Mouse (Mus musculus): ENCODE results near the gene Wdr74.
"Not testable (repeated sequence)": the region's sequence is repeated elsewhere in the genome, so short reads cannot be mapped to it uniquely, and the experiment has no call there.

Wdr74 gene

DNA sequence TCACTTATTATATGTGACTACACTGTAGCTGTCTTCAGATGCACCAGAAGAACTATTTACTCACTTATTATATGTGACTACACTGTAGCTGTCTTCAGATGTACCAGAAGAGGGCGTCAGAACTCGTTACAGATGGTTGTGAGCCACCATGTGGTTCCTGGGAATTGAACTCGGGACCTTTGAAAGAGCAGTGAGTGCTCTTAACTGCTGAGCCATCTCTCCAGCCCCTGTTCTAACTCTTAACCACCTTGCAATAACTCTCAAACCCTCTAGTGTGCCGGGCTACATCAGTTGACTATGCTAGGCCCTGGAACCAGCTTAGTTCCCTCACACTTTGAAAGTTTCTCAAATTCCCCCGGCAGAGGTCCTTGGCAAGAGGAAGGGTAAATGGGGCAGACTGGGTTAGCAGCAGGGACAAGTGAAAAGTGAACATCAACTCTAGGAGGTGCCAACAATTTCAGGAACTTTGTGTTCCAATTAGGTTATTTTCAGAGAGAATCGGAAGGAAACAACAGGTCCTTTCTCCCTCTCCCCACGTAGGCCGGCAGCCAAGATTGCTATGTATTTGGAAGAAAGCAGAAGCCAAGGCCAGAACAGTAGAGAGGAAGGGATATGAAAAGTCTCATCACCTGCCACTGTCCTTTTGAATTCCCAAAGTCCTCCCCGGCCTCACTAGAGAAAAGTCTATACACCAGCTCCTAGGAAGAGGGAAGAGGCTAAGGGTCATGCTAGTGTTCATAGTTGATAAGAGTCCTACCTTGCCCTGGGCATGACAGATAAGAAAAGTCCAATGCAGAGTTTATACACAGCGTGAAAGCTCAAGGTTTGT, 20.8 kb upstream of the Wdr74 start:
- intact Hi-C loops (cut with DNase I): loop anchor here (10.0 kb wide), 1 partner anchor 400 kb away; no protein-coding TSS in a partner anchor

DNA sequence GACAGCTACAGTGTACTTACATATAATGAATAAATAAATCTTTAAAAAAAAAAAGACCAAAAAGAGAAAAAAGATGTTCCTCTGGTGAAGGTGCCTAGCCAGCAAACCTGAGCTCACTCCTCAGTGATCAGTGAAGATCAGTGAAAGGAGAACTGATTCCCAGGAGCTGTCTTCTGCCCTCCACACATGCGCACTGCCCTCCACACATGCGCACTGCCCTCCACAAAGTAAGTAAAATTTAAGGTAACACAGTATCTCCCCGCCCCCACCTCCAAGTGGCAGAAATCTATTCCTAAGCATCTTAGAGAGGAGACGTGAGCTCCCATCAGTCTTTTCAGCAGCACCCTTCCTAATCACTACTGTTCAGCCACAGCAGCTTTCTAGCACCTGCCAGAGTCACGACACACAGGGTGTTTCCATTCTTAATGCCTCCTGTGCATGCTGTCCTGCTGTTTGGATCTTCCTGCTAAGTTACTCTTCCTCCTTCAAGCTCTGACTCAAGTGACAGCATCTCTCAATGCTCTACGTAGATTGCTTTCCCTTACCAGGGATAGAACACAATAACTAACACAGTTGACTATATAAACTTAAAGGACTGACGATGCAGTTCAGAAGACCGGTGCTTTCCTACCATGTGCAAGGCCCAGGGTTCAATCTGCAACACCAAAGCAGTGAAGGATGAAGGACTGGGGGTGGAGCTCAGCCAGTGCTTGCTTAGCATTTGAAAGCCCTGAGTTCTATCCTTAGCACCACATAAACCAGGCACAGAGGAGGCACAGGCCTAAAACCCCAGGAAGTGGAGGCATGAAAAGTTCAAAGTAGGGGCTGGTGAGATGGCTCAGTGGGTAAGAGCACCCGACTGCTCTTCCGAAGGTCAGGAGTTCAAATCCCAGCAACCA, 19.5 kb upstream of the Wdr74 start:
- intact Hi-C loops (cut with DNase I): loop anchor here (10.0 kb wide), 1 partner anchor 399 kb away; no protein-coding TSS in a partner anchor

DNA sequence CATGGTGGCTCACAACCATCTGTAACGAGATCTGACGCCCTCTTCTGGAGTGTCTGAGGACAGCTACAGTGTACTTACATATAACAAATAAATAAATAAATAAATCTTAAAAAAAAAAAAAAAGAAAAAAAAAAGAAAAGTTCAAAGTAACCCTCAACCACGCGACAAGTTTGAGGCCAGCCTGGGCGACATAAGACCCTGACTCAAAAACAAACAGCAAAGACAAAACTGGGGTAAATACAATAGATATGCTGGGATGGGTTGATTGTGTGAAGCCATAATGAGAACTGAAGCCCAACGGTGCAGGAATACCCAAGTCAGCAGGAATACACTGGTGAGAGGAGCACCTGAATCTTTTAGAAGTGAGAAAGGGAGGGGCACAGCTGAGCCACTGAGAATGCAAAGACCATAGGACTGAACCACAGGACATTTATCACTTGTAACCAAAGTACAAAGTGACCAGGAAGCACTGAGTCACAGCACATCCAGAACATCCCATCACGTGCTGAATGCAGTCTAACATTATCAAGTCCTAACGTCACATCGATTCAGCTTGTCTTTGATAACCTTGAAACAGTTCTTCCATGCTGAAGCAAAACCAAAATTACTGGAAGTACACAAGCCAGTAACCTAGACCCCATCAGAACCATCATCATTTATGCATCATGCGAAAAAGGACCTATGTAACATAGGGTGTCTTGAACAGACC, 18.7 kb upstream of the Wdr74 start:
- intact Hi-C loops (cut with DNase I): loop anchor here (10.0 kb wide), 1 partner anchor 398 kb away; no protein-coding TSS in a partner anchor

DNA sequence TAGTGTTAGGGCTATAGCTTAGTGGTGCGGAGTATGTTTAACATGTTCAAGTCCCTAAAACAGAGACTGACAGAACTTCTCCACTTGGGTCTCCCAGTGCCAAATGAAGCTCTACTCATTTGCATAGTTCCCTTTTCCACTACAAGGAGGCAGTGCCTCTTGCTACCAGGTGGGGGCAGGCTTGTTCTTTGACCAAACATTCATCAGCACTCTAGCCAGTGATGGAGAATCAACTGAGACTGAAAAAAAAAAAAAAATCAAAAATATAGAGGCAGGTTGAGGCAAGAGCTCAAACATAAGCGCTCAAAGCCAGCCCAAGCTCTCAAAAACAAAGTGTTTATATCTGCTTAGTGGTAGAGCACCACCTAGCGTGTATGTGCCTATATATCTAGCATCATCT, 17.3 kb upstream of the Wdr74 start:
- intact Hi-C loops (cut with DNase I): loop anchor here (10.0 kb wide), 1 partner anchor 396 kb away; no protein-coding TSS in a partner anchor

DNA sequence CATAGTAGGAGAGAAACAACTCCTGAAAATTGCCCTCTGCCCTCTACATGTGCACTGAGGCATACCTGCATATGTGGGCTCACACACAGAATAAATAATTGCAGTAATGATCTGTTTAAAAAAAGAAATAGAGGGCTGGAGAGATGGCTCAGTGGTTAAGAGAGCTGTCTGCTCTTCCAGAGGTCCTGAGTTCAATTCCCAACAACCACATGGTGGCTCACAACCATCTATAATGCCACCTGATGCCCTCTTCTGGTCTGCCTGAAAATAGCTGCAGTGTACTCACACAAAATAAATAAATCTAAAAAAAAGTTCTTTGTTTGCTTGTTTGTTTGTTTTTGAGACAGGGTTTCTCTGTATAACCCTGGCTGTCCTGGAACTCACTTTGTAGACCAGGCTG, 16.6 kb upstream of the Wdr74 start:
- intact Hi-C loops (cut with DNase I): loop anchor here (10.0 kb wide), 1 partner anchor 396 kb away; no protein-coding TSS in a partner anchor

DNA sequence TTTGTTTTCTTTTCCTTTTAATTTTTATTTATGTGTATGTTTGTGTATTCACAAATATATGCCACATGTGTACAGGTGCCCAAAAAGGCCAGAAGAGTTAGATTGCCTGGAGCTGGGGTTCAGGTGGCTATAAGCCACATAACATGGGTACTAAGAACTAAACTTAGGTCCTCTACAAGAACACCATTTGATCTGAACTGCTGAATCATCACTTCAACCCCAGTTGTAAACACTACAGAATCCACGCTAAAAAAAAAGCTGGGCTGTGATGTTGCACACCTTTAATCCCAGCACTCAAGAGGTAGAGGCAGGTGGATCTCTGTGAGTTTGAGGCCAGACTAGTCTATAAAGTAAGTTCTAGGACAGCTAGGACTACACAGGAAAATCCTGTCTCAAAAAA, 14.2 kb upstream of the Wdr74 start:
- intact Hi-C loops (cut with DNase I): no loop called here

DNA sequence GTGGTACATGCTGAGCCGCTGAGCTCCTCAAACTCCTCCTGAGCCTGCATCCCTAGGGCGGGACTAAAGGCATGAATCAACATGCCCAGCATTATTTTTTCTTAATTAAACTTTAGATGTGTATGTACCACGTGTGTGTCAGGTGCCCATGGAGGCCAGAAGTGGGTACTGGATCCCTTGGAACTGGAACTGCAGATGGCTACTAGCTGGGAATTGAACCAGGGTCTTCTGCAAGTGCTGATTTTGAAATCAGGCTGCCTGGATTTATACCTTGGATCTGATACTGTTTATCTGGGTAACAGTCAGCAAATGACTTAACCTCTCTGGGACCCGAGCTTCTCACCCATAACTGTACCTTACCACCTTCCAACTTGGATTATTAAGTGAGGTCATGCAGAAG, 13.6 kb upstream of the Wdr74 start:
- intact Hi-C loops (cut with DNase I): no loop called here

DNA sequence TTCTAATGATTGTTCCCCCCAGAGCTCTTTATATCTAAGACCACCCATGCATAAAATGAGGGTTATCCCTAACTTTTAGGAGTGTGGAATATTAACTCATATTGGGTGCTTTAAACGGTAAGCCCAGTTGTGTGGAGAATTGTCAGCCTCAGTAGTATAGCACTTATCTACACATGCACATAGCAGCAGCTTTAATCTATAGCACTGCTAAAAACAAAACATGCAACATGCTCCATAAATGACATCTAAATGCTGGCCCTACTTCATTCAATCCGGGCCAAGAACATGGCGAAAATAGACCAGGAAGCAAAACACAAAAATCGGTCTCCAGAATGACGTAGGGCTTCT, 13.1 kb upstream of the Wdr74 start:
- intact Hi-C loops (cut with DNase I): no loop called here

DNA sequence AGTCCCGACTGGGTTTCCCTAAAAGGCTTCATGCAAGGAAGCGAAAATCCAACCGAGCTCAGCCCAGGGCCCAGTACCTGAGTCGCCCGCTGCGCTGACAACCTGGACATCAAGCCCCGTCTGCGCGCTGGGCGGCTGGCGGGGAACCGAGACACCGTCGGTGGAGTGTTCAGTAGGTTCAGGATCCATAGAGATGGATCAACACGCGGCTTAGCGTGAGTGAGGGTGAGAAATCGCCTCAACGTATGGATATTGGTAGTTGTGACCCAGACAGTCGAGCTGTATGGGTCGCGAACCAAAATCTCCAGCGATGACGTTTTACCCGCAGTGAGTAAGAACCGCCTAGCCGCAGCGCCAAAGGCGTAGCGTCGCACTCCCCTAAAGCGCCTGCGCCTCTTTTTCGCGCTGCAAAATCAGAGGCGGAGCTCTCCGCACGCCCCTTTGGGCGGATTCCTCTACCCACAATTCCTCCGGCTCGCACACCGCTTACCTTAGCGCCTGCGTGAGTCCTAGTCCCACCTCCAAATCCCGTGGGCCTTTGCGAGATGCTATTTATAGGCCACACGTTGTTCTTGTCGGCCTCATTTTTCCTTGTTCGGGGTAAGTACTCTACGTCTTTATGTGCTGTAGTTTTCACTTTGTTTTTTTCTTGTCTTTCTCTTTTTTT, 12.6 kb upstream of the Wdr74 start, which contains the start of gene Slc3a2:
Slc3a2 (minus strand) TSS at position 463 of the 667 bp plus-strand sequence.
- intact Hi-C loops (cut with DNase I): no loop called here

DNA sequence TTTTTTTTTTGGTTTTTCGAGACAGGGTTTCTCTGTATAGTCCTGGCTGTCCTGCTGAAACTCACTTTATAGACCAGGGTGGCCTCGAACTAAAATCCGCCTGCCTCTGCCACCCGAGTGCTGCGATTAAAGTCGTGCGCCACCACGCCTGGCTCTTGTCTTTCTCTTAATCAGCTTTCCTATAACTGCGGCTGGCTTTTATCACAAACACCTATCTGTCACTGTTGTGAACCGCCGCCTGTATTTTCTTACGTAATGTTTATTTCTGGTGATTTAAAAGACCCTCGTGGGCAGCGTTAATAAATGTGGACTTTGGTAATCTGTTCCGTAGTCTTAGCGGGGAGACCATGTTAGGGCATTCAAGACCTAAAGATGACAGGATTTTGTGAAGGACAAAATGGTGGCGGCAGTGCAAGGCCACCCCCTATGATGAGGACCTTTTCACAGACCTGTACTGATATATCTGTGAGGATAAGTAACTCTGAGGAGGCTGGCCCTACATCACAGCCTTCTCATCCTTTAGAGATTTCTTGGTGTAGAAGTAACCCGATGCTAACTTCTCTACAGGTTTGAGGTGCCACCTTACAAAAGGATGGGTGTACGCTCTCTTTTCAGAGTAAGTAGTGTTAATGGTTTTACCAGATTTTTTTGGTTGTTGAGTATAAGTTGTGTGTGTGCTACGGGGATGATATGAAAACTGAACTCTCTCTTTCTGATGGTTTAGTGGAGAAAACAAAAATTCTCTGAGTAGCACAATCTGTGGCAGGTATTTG, 11.9 kb upstream of the Wdr74 start:
- intact Hi-C loops (cut with DNase I): no loop called here

DNA sequence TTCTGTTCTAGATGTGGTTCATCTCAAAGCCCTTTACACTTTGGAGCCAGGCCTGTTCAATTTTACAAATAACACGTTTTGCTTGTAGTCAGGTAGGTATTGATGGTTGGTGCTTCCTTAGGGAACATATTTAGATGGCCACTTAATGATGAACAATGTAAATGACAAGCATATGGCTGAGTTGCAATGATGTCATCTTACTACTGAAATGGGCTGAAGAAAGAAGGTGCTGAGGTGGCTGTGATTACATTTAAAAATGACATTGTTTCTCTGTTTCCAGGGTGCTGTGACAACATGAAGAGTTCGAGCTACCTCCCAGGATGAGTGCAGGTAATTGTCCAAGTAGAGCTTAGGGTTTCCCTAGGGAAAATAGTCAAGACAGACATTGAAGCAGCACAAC, 11.2 kb upstream of the Wdr74 start:
- intact Hi-C loops (cut with DNase I): no loop called here

DNA sequence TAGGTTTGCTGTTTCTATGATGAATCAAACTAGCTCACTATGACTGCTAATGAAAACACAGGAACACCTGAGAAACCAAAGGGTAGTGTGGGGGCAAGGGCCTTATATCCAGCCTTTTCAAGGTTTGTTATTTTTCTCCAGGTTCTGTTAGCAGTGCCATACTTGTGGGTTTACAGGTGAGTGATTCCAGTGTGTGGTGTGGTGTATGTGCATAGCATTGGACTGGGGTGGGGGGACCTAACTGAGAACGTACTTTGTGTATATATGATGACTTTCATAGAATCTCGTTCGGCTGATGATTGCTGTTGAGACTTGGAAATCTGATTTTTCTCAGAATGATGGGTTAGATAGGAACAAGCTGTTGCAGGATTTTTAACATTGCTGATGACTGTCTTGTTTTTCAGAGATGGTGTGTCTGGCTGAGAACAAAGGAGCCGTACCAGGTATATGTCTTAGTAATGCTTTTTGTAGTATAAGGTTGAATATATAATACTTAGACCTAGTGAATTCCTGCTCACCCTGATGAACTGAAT, 10.5 kb upstream of the Wdr74 start:
- intact Hi-C loops (cut with DNase I): no loop called here

DNA sequence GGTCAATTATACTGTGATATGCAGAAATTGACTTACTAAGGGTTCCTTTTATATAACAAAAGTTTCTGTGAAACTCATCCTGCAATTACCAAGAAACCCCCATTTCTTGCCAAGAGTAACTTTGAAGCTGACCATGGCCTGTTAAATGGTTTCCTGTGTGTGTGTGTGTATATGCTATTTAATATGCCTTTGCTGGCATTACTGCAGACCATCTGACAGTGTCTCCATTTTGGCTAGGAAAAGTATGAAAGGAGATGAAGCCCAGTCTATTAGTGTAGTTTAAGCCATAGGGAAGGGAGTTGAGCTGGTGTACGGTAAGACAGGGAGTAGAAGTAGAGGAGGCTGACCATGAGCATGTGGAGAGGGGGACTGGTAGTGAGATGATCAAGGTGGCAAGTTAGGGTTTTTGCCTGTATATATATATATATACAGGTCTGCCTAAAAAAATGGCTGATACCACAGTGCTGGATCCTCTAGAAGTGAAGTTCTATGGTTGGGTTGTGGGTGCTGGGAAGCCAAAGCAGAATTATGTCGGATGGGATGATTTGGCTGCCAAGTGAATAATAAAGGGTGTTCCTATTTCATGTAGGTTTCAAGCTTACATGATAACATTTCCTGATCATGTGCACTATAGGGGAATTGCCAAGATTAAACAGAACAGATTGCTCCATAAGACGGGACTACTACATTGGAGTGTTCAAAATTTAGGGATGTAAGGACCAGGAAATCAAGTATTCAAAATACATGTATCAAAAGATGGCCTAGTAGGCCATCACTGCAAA, 8.8 kb upstream of the Wdr74 start:
- intact Hi-C loops (cut with DNase I): no loop called here

DNA sequence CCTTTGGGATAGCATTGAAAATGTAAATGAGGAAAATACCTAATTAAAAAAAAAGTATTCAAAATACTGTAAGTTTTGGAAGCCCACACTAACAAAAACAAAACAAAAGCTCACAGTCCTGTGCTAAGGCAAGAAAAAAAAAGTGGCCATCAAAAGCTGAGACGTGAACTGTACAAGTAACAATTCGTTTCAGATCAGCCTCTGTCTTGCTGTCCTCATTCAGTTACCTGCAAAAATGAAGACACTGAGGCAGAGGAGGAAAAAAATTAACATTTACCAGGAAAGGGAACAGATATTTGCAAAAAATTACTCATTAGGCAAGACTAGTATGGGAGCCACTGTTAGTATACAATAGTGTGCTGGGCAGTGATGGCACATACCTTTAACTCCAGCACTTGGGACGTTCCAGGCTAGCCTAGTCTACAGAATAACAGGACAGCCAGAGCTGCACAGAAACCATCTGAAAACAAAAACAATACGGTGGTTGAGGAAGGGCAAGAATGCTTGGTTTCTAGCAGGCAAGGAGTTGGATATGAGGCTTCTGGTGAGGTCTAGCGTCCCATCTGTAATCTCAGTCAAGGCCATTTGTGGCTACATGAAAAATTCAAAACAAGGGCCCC, 8.0 kb upstream of the Wdr74 start:
- intact Hi-C loops (cut with DNase I): no loop called here

DNA sequence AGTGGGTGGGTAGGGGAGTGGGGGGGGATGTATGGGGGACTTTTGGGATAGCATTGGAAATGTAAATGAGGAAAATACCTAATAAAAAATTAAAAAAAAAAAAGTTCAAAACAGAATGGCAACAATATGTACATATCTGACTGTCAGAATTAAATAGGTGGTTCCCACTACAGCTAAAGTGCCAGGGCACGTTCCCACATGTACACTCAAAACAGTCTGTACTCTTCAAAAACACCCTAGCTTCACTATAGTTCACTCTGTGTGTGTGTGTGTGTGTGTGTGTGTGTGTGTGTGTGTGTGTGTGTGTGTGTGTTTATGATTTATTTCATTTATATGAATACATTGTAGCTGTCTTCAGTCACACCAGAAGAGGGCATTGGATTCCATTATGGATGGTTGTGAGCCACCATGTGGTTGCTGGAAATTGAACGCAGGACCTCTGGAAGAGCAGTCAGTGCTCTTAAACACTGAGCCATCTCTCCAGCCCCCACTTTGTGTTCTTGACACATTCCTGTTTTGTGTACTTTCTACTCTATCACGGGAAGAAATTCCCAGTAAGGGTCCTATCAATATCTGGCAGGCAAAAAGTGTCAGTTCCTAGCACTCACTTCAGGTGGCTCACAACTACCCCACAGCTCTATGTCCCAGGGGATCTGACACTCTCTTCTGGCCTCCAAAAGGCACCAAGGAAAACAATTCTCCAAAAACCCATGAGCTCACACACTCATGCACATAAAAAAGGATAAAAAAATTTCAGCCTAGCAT, 7.1 kb upstream of the Wdr74 start:
- intact Hi-C loops (cut with DNase I): not testable (repeated sequence)

DNA sequence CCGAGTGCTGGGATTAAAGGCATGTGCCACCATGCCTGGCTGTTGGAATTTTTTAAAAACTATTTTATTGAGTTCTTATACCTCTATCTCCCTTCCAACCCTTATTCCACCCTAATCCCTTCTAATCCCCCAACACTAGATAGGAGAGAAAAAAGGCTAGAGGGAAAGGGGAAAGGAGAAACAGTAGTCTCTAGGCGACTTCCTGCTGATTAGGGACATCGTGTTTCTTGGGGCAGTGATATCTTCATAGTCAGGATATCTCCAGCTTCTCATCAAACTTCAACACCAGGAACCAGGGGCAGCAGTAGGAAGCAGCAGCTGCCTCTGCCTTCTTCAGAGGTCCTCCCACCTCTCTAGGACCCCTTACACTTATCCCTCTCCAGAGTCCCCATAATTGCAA, 1.3 kb upstream of the Wdr74 start:
- intact Hi-C loops (cut with DNase I): no loop called here

DNA sequence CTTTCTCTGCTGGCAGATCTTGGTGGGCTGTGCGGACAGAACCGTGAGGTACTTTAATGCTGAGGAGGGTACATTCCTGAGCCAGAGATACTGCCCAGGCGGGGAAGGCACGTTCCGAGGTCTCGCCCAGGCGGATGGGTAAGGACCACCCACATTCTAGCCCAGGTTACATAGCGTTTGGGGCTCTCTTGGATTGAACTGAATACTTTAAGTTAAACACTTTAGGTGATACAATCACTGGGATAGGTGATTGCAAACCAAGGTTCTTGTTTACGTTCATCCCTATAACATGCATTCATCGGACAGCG, 487 bp downstream of the Wdr74 start:
- intact Hi-C loops (cut with DNase I): no loop called here

DNA sequence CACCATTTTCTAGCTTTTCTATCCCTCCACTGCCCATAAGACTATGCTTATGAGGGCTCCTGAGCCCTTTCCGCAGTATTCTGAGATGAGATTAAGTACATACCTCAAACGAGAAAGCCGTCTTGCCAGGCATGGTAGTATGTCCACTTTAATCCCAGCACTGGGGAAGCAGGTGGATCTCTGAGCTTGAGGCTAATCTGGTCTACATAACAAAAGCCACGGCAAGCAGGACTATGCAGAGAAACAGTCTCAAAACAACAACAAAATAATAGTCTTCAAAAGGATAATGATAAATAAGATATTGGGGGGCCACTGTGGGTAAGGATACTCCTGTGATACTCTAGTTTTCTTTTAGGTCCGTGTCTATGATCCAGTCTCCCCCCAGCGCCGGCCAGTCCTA, 3.3 kb downstream of the Wdr74 start:
- intact Hi-C loops (cut with DNase I): no loop called here
